Mouse (Mus musculus): ENCODE data around the gene Rps7. TPM values are rescaled to one million over a fixed set of nuclear protein-coding genes. Genes with fewer than 3 reads are reported as not detected.

The Rps7 gene
- total RNA-seq, 2 experiments from 2014 or later = 171 to 173 TPM

Small RNA genes within 50 kb of the gene (microRNA-seq; reads per million reads assigned to microRNA genes)
- 0 reads per million in 2 experiments for gene Mir6937

Other genes with a start within 250 kb of the Rps7 start
- not detected for gene Dcdc2c, start 83.6 kb downstream of the Rps7 start, total RNA-seq (2021)
- gene Allc, start 53.4 kb downstream of the Rps7 start, total RNA-seq (2021) = not detected
- under 1 TPM; 0.17 to 0.46 TPM for gene Colec11, start 12.6 kb downstream of the Rps7 start, total RNA-seq (2021)
- gene Rnaseh1, start 13.6 kb upstream of the Rps7 start, total RNA-seq (2021) = 1 to 10 TPM; 4.9 to 6.0 TPM
- gene Adi1, start 39.3 kb upstream of the Rps7 start, total RNA-seq (2021) = 10 to 100 TPM; 57.1 to 66.1 TPM
- 10 to 100 TPM; 13.8 to 16.6 TPM for gene Trappc12, start 114.5 kb upstream of the Rps7 start, total RNA-seq (2021)
- 1 to 10 TPM; 4.7 to 7.1 TPM for gene Eipr1, start 115.8 kb upstream of the Rps7 start, total RNA-seq (2021)

All from gastrocnemius, postnatal 36 days (tissue).